Mouse (Mus musculus) layer of hippocampus, adult 8-10 months (tissue): Measurements from ENCODE around the gene Psmc6. TPM values are rescaled to one million over a fixed set of nuclear protein-coding genes. Genes with fewer than 3 reads are reported as not detected.

ENCODE experiments used
- DNase-seq, 2 experiments: peaks; one replicate each; pipeline ENCODE4 v3.0.0; 2022; ENCODE audit warnings: low spot score in 2 of 2
- total RNA-seq, 4 experiments: library from RNA; stranded (reverse); gene quantifications; 2 replicates each; pipeline ENCODE4 v1.2.4; 2022

Gene Psmc6
- total RNA-seq, 4 experiments from 2014 or later = 89.8 to 117 (median 99.8) TPM

DNA sequence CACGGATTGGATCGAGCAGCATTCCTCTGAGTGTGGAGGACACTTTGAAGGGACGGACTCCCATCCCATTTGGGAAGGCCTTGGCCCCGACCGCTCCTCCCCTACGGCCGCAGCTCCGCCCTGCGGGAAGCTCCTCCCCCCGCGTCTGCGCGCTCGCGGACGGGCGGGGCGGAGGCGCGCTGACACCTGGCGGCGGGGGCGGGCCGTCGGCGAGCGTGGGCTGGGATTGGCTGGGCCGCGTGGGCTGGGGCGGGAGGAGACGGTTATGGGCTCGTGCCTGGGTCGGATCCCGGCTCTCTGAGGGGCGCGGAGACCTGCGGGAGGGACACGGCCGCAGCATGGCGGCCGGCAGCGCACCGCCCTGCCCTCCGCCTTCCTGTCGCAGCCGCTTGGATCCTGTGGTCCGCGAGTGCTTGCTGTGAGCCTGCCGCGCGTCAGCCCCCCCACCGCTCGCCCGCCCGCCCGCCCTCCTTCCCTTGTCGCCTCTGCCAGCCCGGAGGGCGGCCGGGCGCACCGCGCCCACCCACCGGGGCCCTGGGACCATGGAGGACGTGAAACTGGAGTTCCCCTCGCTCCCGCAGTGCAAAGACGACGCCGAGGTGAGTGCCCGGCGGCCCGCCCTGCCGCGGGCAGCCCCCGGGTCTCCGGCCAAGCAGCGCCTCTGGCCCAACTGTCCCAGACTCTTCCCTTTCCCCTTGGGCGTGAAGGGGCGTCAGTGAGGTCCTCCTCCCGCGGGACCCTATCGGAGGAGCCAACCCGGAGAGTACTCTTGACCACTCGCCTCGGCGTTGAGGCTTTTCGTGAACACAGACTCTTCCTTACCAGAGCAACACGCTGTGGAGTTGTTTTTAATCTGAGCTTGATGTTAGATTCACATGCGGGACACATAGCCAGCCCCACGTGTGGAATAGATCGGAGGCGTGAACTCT, 21.6 kb downstream of the Psmc6 start, which contains the start of gene Styx:
Styx (plus strand) TSS at position 163 of the 929 bp plus-strand sequence.
- peak; percentile 85 to 90 for DNase-seq

DNA sequence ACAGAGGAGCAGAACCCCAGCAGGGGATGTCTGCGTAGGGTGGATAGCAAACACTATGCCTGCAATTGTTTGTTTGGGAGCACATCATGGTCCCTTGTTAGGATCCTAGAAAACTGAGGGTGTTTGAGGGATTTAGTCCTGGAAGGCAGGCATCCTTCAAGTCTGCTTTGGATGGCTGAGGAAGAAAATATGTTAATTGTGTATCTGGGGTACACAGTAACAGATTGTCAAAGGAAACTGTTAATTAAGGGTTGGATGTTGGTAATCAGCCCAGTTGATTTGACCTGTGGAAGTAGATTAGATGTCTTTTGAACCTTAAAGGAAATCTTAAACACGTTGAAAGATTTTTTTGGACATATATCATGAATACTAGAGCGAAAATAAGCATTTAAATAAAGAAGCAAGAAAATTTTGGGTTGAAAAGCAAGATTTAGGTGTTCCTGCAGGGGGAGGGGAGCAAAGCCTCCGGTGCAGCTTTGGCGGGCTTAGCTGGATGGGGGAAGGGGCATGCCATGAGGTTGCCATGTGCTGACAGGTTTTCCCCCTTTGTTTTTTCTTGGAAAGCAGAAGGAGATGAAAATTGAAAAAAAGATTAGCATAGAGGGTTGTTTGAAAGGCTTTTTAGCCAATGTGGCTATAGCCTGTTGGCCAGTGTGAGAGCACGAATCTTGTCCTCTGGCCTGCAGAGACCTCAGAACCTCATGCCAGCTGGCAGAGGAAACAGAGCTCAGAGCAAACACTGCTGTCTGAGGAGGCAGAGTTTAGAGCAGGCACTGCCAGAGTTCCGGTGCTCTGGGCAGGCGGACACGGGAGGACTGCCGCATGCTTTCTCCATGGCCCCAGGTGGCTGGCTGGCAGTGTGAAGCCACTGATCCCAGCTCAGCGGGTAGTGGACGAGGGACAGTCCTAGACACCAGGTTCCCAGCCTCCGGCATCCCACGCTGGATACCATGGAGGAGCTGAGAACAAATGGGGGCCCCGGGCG, 34.9 kb downstream of the Psmc6 start:
- DNase-seq = no peak

DNA sequence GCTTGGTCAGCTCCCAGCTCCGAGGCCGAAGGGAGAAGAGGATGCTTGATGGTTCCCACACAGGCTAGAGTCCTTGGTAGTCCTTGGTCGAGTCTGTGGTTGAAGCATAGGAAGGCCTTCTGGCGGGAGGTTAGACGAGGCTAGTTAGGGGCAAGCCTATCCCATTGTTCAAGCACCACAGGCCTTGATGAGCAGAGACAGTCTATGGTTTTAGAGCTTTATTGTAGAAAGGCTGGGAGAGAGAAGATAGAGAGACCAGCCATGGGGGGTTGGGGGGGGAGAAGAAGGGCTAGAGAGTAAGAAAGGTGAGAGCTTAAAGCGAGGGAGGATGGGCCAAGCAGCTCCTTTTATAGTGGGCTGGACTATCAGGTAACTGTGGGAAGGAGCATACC, 35.6 kb downstream of the Psmc6 start:
- DNase-seq = no peak

DNA sequence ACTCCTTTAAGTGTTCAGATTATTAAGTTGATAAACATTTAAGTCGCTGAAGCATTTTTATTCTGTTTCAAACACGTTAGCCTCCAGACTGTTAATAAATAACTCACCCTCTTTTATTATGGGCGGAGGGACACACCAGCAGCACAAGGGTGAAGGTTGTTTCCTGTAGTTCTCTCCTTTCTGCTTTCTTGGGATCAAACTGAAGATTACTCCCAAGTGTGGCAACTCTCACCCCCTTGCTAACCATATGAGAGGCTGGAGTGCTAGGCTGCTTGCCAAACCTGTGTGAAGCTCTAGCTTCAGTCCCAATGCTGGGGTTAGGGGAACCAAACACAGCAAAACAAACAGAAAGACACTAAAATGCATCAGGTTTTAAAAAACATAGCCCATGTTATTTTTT, 49.2 kb downstream of the Psmc6 start:
- no peak for DNase-seq

DNA sequence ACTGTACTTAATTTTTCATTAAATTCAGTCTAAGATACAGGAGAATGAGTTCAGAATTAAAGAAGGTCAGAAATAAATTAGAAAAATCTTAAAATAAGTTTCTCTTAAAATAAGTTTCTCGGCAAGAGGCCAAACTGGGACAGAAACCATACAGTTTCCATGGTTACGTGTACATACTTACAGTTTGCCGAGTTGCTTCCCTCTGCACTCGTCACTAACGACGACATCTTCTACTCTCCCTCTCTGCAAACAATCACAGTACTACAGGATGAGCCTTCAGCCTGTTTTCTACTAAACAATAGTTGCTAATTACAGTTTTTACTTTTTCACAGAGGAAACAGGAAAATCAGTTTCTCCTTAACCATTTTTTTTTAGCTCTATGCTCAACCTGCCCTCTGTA, 51.2 kb downstream of the Psmc6 start:
- no peak for DNase-seq

DNA sequence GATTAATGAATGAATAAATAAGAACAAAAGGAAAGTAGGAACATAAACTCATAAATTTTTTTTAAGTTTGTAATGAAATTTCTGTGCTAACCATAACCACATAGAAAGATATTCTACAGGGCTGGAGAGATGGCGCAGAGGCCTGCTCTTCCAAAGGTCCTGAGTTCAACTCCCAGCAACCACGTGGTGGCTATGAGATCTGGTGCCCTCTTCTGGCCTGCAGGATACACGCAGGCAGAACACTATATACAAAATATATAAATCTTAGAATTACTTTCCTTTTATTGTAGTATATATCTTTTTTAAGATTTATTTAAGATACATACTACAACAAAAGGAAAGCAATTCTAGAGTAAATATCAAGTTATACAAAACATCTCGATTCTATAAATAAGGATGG, 53.3 kb downstream of the Psmc6 start:
- DNase-seq = no peak

DNA sequence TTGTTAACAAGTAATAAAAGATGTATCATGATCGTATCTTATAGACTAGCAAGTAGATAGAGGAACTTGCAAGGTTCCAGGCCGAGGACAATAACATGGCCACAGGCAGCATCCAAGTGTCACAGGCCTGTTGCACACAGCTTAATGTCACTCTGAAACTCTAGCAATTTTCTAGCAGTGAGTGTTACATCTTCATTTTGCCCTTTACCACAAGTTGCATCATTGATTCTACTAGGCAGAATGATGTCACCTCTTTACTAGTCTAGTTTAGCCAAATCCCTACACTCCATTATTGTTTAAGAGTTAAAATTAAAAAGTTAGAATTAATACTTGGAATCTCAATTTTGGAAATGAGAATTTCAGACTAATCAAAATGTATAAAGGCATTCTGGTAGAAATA, 56.0 kb downstream of the Psmc6 start:
- DNase-seq = no peak

DNA sequence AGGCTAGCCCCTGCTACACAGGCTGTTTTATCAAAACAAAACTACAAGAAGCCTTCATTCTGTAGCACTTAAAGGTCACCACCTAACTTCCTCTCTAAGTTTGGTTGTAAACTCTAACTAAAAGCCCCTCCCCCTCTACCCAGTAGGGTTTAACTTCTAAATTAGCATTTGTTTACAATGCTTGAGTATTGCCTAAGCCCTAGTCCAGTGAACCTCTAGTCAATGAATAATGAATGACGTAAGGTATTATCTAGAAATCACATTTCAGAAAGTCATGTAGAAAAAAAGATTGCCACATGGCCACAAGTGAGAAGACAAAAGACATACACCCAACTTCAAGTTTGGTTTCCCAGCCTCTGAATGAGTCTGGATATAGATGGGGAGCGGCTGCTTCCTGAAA, 57.9 kb downstream of the Psmc6 start:
- DNase-seq = no peak

DNA sequence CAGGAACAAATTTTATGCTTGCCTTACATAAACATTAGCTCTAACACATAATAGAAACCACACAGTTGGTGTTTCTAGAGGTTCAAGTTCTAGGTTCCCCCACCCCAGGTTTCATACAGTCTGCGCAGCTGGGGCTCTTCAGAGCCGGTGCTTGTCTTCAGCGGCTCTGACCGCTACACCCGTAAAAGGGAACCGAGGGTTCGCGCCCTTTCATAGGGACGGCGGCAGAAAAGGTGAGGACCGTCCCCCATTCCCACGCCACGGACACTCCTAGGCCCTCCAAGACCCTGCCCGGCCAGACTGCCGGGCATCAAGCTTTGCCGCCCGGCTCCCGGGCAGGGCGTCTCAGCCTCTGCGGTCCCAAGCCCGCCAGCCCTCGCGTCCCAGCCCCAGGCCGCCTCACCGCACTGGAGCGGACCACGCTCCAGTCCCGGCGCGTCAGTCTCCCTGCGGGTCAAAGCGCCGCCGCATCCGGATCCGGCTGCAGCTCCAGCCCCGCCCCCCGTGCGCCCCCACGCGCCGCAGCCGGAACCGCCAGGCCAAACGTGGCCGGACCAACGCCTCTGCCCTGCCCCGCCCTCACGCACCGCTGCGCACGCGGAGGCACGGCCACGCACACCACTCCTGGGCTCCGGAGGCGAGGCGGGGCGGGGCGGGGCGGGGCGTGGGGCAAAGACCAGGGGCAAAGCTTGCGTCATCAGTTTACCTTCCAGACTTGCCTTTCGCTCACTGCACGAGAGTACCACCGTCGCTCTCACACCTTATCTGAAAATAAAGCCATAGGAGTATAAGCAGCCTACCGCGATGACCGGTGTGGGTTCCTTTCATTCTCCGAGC, 59.0 kb downstream of the Psmc6 start:
- DNase-seq = peak; percentile 82 to 87

DNA sequence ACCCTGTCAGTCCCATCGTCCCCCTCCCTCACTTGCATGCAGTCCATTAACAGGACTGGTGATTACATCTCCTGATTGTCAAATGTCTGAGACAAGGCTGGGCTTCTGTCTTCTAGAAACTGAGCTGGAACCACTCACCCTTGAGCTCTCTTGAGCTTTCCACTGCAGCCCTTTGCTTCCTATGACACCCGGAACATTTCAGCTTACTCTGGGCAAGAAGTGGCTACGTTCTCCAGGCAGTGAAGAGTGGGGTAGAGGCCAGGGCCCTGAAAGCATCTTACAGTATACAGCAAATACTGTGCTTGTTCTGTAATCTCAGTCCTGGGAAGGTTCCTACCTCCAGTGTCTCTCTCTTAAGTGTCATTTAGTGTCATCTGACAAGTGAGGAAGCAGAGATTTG, 59.6 kb downstream of the Psmc6 start:
- no peak for DNase-seq

Other genes starting within 250 kb of the Psmc6 start
- gene Gpr137c, start 110.1 kb upstream of the Psmc6 start, total RNA-seq = 10 to 100 TPM; 19.1 to 24.3 (median 22.2) TPM
- 10 to 100 TPM; 64.7 to 69.3 (median 66.1) TPM for gene Txndc16, start 109.5 kb upstream of the Psmc6 start, total RNA-seq
- gene Ero1l, start 11.0 kb upstream of the Psmc6 start, total RNA-seq = 10 to 100 TPM; 34.2 to 47.1 (median 40.2) TPM
- 10 to 100 TPM; 17.1 to 21.6 (median 18.6) TPM for gene Styx, start 21.3 kb downstream of the Psmc6 start, total RNA-seq
- gene Gnpnat1, start 75.1 kb downstream of the Psmc6 start, total RNA-seq = 10 to 100 TPM; 13.3 to 21.1 (median 17.1) TPM
- 100 to 1,000 TPM in 3 of 4 experiments, 10 to 100 TPM in 1; 94.1 to 107 (median 101) TPM for gene Fermt2, start 200.3 kb downstream of the Psmc6 start, total RNA-seq